Mouse (Mus musculus): Measurements from ENCODE around the gene Pak4. TPM values are rescaled to one million over a fixed set of nuclear protein-coding genes. Genes with fewer than 3 reads are reported as not detected.
"Not testable (repeated sequence)": the region's sequence is repeated elsewhere in the genome, so short reads cannot be mapped to it uniquely, and the experiment has no call there.

Gene Pak4
- polyA plus RNA-seq, 1 experiment from 2014 or later = 34.3 TPM

DNA sequence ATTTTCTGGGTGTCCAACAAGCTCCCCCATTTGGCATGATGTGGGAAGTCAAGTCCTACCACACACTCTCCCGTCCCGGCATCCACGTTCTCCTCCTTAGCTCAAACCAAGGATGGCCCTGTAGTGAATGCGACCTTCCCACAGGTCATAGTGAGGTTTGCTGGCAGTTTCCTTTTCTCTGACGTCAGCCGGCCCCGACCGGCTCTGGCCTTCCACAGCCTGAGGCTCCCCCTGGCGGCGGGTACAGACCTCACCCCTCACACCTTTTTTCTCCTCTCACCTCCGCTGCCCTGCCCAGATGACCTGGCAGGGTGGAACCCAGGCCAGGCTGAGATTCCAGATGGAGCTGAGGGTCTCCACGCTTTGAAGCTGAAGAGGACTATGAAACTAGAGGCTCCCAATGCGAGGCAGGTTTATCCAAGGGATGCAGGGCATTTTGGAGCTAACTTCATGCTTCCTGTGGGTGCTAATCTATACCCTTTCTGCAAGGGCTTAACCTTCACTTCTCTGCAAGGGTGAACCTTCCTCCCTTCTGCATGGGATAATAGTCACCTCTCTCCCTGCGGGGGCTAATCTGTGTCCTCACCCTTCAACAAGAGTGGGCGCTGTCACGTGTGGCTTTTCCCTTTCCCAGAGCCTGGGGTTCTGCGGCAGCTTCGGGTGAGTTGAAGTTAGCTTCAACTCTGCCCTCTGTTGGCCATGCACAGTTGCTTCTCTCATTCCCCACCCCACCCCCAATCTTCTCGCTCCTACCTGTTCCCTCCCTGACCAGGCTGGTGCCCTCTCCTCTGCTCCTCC lies 69.9 kb downstream of the Pak4 start:
- WGBS = 6% methylated on average over 19 of the region's 19 CpGs
- 0 out of 2 replicates have a peak, but pooled peaks cover 4% of the 10 kb centered on the region for H3K27me3 ChIP-seq
- H3K4me3 ChIP-seq = no peak overlapping the region
- ATAC-seq (ENCODE audit: low FRiP score) = no peak
- H3K27ac ChIP-seq = no peak overlapping the region
- H3K9me3 ChIP-seq (replicated peaks) = no peaks in the 10 kb centered on the region
- no peak overlapping the region for H3K9ac ChIP-seq
- H3K4me1 ChIP-seq = no peaks in the 10 kb centered on the region
- H3K36me3 ChIP-seq = no peaks in the 10 kb centered on the region
- H3K4me2 ChIP-seq (replicated peaks) = no peak overlapping the region

DNA sequence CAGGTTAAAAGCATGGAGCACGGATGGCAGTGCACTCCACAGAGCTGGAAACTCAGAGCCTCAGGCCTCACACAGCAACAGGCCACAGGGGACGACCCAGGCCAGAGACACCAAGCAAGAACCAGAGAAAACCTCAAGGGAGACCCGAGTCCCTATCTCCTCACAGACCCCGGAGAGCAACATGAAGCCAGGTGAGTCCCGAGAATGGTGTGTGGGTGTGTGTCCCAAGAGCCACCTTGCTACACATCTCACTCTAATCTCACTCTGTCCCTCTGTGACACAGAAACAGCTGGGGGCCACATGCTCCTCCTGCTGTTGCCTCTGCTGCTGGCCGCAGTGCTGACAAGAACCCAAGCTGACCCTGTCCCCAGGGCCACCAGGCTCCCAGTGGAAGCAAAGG lies 75.4 kb downstream of the Pak4 start, which contains the start of gene Ifnl3:
Gene Ifnl3, plus strand, starts transcription at position 301 of the 400 bp plus-strand sequence.
- H3K9ac ChIP-seq; H3K27me3 ChIP-seq; H3K4me1 ChIP-seq; H3K27ac ChIP-seq; ATAC-seq (ENCODE audit: low FRiP score); H3K4me2 ChIP-seq (replicated peaks); H3K4me3 ChIP-seq; H3K36me3 ChIP-seq; H3K9me3 ChIP-seq (replicated peaks): not testable (repeated sequence)
- WGBS = 64% methylated on average over 5 of the region's 6 CpGs

DNA sequence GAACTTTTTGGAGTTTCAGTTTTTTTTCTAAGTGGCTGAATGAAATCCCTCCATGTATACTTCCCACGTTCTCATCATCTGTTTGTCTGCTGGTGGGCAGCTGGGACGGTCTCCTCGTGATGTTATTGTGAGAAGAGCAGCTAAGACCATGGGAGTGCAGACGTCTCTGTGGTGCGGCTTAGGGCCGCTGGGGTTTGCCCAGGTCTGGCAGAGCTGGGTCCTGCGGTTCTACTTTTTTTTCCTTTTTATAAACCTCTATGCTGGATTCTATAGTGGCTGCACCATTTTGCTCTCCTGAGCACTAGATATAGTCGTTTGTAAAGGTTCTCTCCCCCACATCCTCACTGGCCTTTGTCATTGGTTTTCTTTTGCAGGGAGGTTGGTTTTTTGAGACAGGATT lies 86.5 kb downstream of the Pak4 start:
- H3K36me3 ChIP-seq = no peaks in the 10 kb centered on the region
- H3K27ac ChIP-seq = no peak overlapping the region
- H3K27me3 ChIP-seq = no peaks in the 10 kb centered on the region
- no peak overlapping the region for H3K4me3 ChIP-seq
- no peak overlapping the region for H3K9ac ChIP-seq
- 76% methylated on average over 8 of the region's 8 CpGs for WGBS
- no peak overlapping the region for H3K4me2 ChIP-seq (replicated peaks)
- ATAC-seq (ENCODE audit: low FRiP score) = no peak
- no peaks in the 10 kb centered on the region for H3K9me3 ChIP-seq (replicated peaks)
- H3K4me1 ChIP-seq = no peaks in the 10 kb centered on the region

DNA sequence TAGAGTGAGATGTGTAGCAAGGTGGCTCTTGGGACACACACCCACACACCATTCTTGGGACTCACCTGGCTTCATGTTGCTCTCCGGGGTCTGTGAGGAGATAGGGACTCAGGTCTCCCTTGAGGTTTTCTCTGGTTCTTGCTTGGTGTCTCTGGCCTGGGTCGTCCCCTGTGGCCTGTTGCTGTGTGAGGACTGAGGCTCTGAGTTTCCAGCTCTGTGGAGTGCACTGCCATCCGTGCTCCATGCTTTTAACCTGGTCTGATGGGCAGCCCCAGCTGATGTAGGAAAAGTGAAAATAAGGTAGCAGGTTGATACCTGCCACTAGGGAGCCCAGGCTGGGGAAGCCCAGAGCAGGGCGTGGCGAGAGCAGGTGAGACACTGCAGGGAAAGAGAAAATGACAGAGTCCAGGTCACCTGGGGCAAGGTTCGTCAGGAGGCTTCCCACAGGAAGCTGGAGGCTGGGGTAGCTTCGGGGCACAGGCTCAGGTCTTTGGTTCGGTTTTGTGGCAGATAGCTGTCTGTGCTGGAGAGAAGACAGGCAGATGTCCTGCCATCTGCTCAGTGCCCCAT lies 87.5 kb downstream of the Pak4 start, which contains the start of gene Ifnl2:
Gene Ifnl2, minus strand, starts transcription at position 51 of the 570 bp plus-strand sequence.
- WGBS = 70% methylated on average over 8 of the region's 8 CpGs

DNA sequence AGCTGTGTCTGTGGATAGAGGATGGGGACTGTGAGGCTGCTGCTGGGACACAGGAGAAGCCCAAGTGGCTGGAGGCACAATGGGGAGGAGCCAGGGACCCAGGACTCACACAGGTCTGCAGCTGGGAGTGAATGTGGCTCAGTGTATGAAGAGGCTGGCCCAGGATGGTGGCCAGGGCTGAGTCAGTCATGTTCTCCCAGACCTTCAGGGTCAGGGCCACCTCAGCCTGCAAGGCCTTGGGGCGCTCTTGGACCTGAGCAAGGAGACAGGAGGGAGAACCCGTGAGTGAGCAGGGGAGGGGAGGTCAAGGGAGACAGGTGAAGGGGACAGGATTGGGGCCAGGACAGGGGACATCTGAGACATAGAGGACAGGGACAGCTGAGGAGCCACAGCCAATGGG lies 88.9 kb downstream of the Pak4 start:
- ATAC-seq (ENCODE audit: low FRiP score); H3K9me3 ChIP-seq (replicated peaks); H3K4me2 ChIP-seq (replicated peaks); H3K9ac ChIP-seq; H3K4me1 ChIP-seq; H3K27me3 ChIP-seq; H3K36me3 ChIP-seq; H3K27ac ChIP-seq; H3K4me3 ChIP-seq: not testable (repeated sequence)
- 85% methylated on average over 2 of the region's 2 CpGs for WGBS

More for the DNA sequence above, 87.5 kb downstream of the Pak4 start, which contains the start of gene Ifnl2:
- not testable (repeated sequence) for H3K27ac ChIP-seq; H3K27me3 ChIP-seq; H3K9me3 ChIP-seq (replicated peaks); H3K9ac ChIP-seq; H3K4me2 ChIP-seq (replicated peaks); H3K4me1 ChIP-seq; H3K4me3 ChIP-seq; ATAC-seq (ENCODE audit: low FRiP score); H3K36me3 ChIP-seq

Small RNAs within 50 kb of the gene (microRNA-seq; reads per million reads assigned to microRNA genes)
- 0.81 reads per million for gene Mir7049

Other genes with a start within 250 kb of the Pak4 start
- gene Rps16, start 247.5 kb downstream of the Pak4 start, polyA plus RNA-seq (2016; fragmentation: Nextera tagmentation; extraction: Ambion mirVana) = 514 and 573 TPM in 2 replicates
- gene Plekhg2, start 225.6 kb downstream of the Pak4 start, polyA plus RNA-seq (2016; fragmentation: Nextera tagmentation; extraction: Ambion mirVana) = 71.7 and 74.9 TPM in 2 replicates
- 6.3 and 7.3 TPM in 2 replicates for gene Zfp36, start 217.9 kb downstream of the Pak4 start, polyA plus RNA-seq (2016; fragmentation: Nextera tagmentation; extraction: Ambion mirVana)
- 39.6 and 42.2 TPM in 2 replicates for gene Med29, start 205.5 kb downstream of the Pak4 start, polyA plus RNA-seq (2016; fragmentation: Nextera tagmentation; extraction: Ambion mirVana)
- gene Paf1, start 205.2 kb downstream of the Pak4 start, polyA plus RNA-seq (2016; fragmentation: Nextera tagmentation; extraction: Ambion mirVana) = 83.9 and 85.9 TPM in 2 replicates
- gene Gmfg, start 160.7 kb downstream of the Pak4 start, polyA plus RNA-seq (2016; fragmentation: Nextera tagmentation; extraction: Ambion mirVana) = 5.9 and 6.5 TPM in 2 replicates
- gene Lrfn1, start 146.2 kb downstream of the Pak4 start, polyA plus RNA-seq (2016; fragmentation: Nextera tagmentation; extraction: Ambion mirVana) = 14.0 and 15.9 TPM in 2 replicates
- not detected in 2 replicates for gene Ifnl2, start 87.7 kb downstream of the Pak4 start, polyA plus RNA-seq (2016; fragmentation: Nextera tagmentation; extraction: Ambion mirVana)
- gene Ifnl3, start 75.3 kb downstream of the Pak4 start, polyA plus RNA-seq (2016; fragmentation: Nextera tagmentation; extraction: Ambion mirVana) = not detected in 2 replicates
- not detected in 2 replicates for gene Sycn, start 57.3 kb downstream of the Pak4 start, polyA plus RNA-seq (2016; fragmentation: Nextera tagmentation; extraction: Ambion mirVana)
- not detected in 2 replicates for gene Nccrp1, start 50.9 kb downstream of the Pak4 start, polyA plus RNA-seq (2016; fragmentation: Nextera tagmentation; extraction: Ambion mirVana)
- gene Samd4b, start within 50 bp of the Pak4 start, polyA plus RNA-seq (2016; fragmentation: Nextera tagmentation; extraction: Ambion mirVana) = 35.6 and 38.6 TPM in 2 replicates
- 0.12 TPM in 1 of 2 replicates, not detected in the other for gene Acp7, start 33.1 kb upstream of the Pak4 start, polyA plus RNA-seq (2016; fragmentation: Nextera tagmentation; extraction: Ambion mirVana)
- gene Fbxo27, start 94.7 kb upstream of the Pak4 start, polyA plus RNA-seq (2016; fragmentation: Nextera tagmentation; extraction: Ambion mirVana) = 7.0 and 8.9 TPM in 2 replicates
- 8.5 and 11.1 TPM in 2 replicates for gene Fbxo17, start 118.6 kb upstream of the Pak4 start, polyA plus RNA-seq (2016; fragmentation: Nextera tagmentation; extraction: Ambion mirVana)
- gene Mrps12, start 143.6 kb upstream of the Pak4 start, polyA plus RNA-seq (2016; fragmentation: Nextera tagmentation; extraction: Ambion mirVana) = 107 and 116 TPM in 2 replicates
- gene Sars2, start 143.8 kb upstream of the Pak4 start, polyA plus RNA-seq (2016; fragmentation: Nextera tagmentation; extraction: Ambion mirVana) = 25.7 and 28.0 TPM in 2 replicates
- 3.2 and 4.0 TPM in 2 replicates for gene Ccer2, start 158.0 kb upstream of the Pak4 start, polyA plus RNA-seq (2016; fragmentation: Nextera tagmentation; extraction: Ambion mirVana)
- gene Sirt2, start 168.6 kb upstream of the Pak4 start, polyA plus RNA-seq (2016; fragmentation: Nextera tagmentation; extraction: Ambion mirVana) = 90.1 and 90.4 TPM in 2 replicates
- gene Nfkbib, start 169.3 kb upstream of the Pak4 start, polyA plus RNA-seq (2016; fragmentation: Nextera tagmentation; extraction: Ambion mirVana) = 39.8 and 43.0 TPM in 2 replicates
- gene Rinl, start 190.8 kb upstream of the Pak4 start, polyA plus RNA-seq (2016; fragmentation: Nextera tagmentation; extraction: Ambion mirVana) = 2.2 and 2.7 TPM in 2 replicates
- 297 and 345 TPM in 2 replicates for gene Hnrnpl, start 210.4 kb upstream of the Pak4 start, polyA plus RNA-seq (2016; fragmentation: Nextera tagmentation; extraction: Ambion mirVana)
- gene Ech1, start 227.0 kb upstream of the Pak4 start, polyA plus RNA-seq (2016; fragmentation: Nextera tagmentation; extraction: Ambion mirVana) = 84.7 and 87.8 TPM in 2 replicates
- gene Lgals4, start 235.7 kb upstream of the Pak4 start, polyA plus RNA-seq (2016; fragmentation: Nextera tagmentation; extraction: Ambion mirVana) = 5.0 and 5.1 TPM in 2 replicates